Mouse (Mus musculus) CH12.LX (cell line): ENCODE data around the gene Pusl1.

Experiments
- CHD1 ChIP-seq: IDR thresholded peaks from 2 replicates; pipeline ENCODE4 v1.6.1; 2012; ENCODE audit warnings: low read depth, low read length, improper control_type of control experiment, inconsistent platforms
- CHD2 ChIP-seq: IDR thresholded peaks from 2 replicates; pipeline ENCODE4 v1.6.1; 2011; ENCODE audit warnings: low read length, improper control_type of control experiment
- CTCF ChIP-seq, 2 experiments: IDR thresholded peaks in 1 of 2; conservative IDR thresholded peaks in 1 of 2; 2 replicates each; pipeline ENCODE4 v1.5.1; 2011 to 2012; ENCODE audit warnings: low read depth in 2 of 2, low read length in 2 of 2, improper control_type of control experiment in 1 of 2, inconsistent platforms in 1 of 2, mild to moderate bottlenecking in 1 of 2, moderate library complexity in 1 of 2
- EP300 ChIP-seq: IDR thresholded peaks from 2 replicates; pipeline ENCODE4 v1.6.1; 2011; ENCODE audit warnings: low read length, improper control_type of control experiment
- GABPA ChIP-seq: IDR thresholded peaks from 2 replicates; pipeline ENCODE4 v1.6.1; 2012; ENCODE audit warnings: low read depth, low read length, improper control_type of control experiment, inconsistent platforms; ENCODE audit not compliant: insufficient replicate concordance
- JUND ChIP-seq: conservative IDR thresholded peaks from 2 replicates; pipeline ENCODE4 v1.6.1; 2011; ENCODE audit warnings: low read depth, low read length, improper control_type of control experiment
- MAZ ChIP-seq: IDR thresholded peaks from 2 replicates; pipeline ENCODE4 v1.6.1; 2012; ENCODE audit warnings: low read depth, mild to moderate bottlenecking, inconsistent platforms, low read length, improper control_type of control experiment, moderate library complexity
- POLR2A ChIP-seq: IDR thresholded peaks from 2 replicates; pipeline ENCODE4 v1.6.1; 2011; ENCODE audit warnings: low read depth, mild to moderate bottlenecking, improper control_type of control experiment, low read length
- RAD21 ChIP-seq: IDR thresholded peaks from 2 replicates; pipeline ENCODE4 v1.6.1; 2011; ENCODE audit warnings: low read depth, mild to moderate bottlenecking, low read length, improper control_type of control experiment, moderate library complexity
- UBTF ChIP-seq: IDR thresholded peaks from 2 replicates; pipeline ENCODE4 v1.6.1; 2012; ENCODE audit warnings: low read depth, mild to moderate bottlenecking, inconsistent platforms, low read length, improper control_type of control experiment, moderate library complexity
- USF1 ChIP-seq: IDR thresholded peaks from 2 replicates; pipeline ENCODE4 v1.6.1; 2014; ENCODE audit warnings: low read depth, mild to moderate bottlenecking, inconsistent platforms, low read length, improper control_type of control experiment
- USF2 ChIP-seq: conservative IDR thresholded peaks from 2 replicates; pipeline ENCODE4 v1.6.1; 2011; ENCODE audit warnings: low read depth, low read length, improper control_type of control experiment
- ZMIZ1 ChIP-seq: IDR thresholded peaks from 2 replicates; pipeline ENCODE4 v1.6.1; 2012; ENCODE audit warnings: low read depth, mild to moderate bottlenecking, inconsistent platforms, low read length, improper control_type of control experiment

DNA sequence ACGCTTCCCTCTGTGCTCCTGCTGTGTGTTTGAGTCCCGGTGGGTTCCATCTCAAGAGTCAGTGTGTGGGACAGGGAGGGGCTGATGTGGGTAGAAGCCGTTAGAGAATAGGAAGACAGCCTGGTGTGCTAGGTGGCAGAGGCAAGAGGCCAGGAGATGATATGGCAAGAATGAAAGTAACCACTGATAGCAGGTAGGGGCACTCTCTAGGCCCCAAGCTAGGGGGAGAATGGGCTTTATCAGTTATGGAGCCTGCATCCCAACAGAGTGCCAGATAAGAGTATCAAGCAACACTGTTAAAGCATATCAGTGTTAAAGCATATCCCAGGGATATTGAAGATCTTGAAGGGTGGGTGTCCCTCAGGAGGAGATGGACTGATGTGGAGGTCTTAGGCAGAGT is 34.7 kb downstream of the Pusl1 start:
- TF ChIP-seq ZMIZ1 (no peak), MAZ (no peak), POLR2A (no peak), RAD21 (no peak), CTCF (conservative IDR thresholded peaks at IDR 0.05 in 1 of 2, IDR thresholded peaks at IDR 0.05 in 1 of 2; ENCODE audit: low read depth in 2 of 2, low read length in 2 of 2) (no peak), EP300 (no peak), USF2 (no peak), USF1 (no peak), GABPA (no peak), CHD2 (no peak), UBTF (no peak), CHD1 (no peak), JUND (no peak)
